Mouse (Mus musculus) erythroblast, adult 5-6 weeks (primary cell): Measurements from ENCODE around the gene Slbp. TPM values are rescaled to one million over a fixed set of nuclear protein-coding genes. Genes with fewer than 3 reads are reported as not detected.

ENCODE experiments used
- ATAC-seq: replicated peaks from 2 replicates; pipeline ENCODE4 v1.8.0; 2016; ENCODE audit warnings: moderate number of reproducible peaks, mild to moderate bottlenecking, moderate TSS enrichment, inconsistent platforms; ENCODE audit not compliant: poor library complexity, low FRiP score, severe bottlenecking
- total RNA-seq, 2 experiments: library from RNA; stranded (forward) in 1 of 2; stranded (reverse) in 1 of 2; fragments of 150-400 nt in 1 of 2; fragments of 200-764, 138-1000 nt in 1 of 2; gene quantifications; 2 replicates each; pipeline versions ENCODE4 v1.2.3 to v1.2.4; 2015 to 2017; ENCODE audit warnings: low replicate concordance in 2 of 2

The Slbp gene
- 123 and 133 TPM in 2 replicates for total RNA-seq (2015; ENCODE audit: low replicate concordance)
- 192 and 271 TPM in 2 replicates for total RNA-seq (2017; ENCODE audit: low replicate concordance)

- ATAC-seq = peak; percentile 84
Observed at GRCm38 (mm10) chr5:33651921-33652782, at the start of gene Slbp. Slbp (minus strand) TSS chr5:33652574.

- ATAC-seq = no peak
Observed at GRCm38 (mm10) chr5:33701832-33702231, 49.5 kb upstream of the Slbp start.

- 0 out of 2 replicates have a peak, but pooled peaks have one; percentile 33 for ATAC-seq
Observed at GRCm38 (mm10) chr5:33700010-33700409, 47.6 kb upstream of the Slbp start.

- ATAC-seq = no peak
Observed at GRCm38 (mm10) chr5:33698669-33699068, 46.3 kb upstream of the Slbp start.

- ATAC-seq = no peak
Observed at GRCm38 (mm10) chr5:33697947-33698512, 45.7 kb upstream of the Slbp start.

GRCm38 (mm10) chr5:33697534-33697933, 45.2 kb upstream of the Slbp start:
- no peak for ATAC-seq

- ATAC-seq = no peak
Observed at GRCm38 (mm10) chr5:33696430-33696829, 44.1 kb upstream of the Slbp start.

- ATAC-seq = no peak
Observed at GRCm38 (mm10) chr5:33695718-33696121, 43.3 kb upstream of the Slbp start.

- no peak for ATAC-seq
Observed at GRCm38 (mm10) chr5:33694848-33695717, 42.7 kb upstream of the Slbp start.

GRCm38 (mm10) chr5:33694461-33694847, 42.1 kb upstream of the Slbp start:
- ATAC-seq = no peak

- ATAC-seq = no peak
Observed at GRCm38 (mm10) chr5:33692393-33692792, 40.0 kb upstream of the Slbp start.

- ATAC-seq = no peak
Observed at GRCm38 (mm10) chr5:33689852-33690645, 37.7 kb upstream of the Slbp start.

- no peak for ATAC-seq
Observed at GRCm38 (mm10) chr5:33689221-33689844, 37.0 kb upstream of the Slbp start.

GRCm38 (mm10) chr5:33688278-33689220, 36.2 kb upstream of the Slbp start:
- ATAC-seq = no peak

- no peak for ATAC-seq
Observed at GRCm38 (mm10) chr5:33687142-33687541, 34.8 kb upstream of the Slbp start.

- ATAC-seq = no peak
Observed at GRCm38 (mm10) chr5:33684932-33685331, 32.6 kb upstream of the Slbp start.

- no peak for ATAC-seq
Observed at GRCm38 (mm10) chr5:33683897-33684652, 31.7 kb upstream of the Slbp start.
